Mouse (Mus musculus) thymus, adult 2 months (tissue): ENCODE data around the gene Hdac2.

Experiments used
- CTCF ChIP-seq: fragments of 200-500 bp; IDR thresholded peaks from 2 replicates; pipeline ENCODE4 v1.5.1; 2012; ENCODE audit warnings: mild to moderate bottlenecking, control low read depth, low read length, moderate library complexity, borderline replicate concordance; ENCODE audit not compliant: control insufficient read depth, poor library complexity, insufficient read depth; ENCODE audit errors: extremely low read depth
- POLR2A ChIP-seq: fragments of 200-500 bp; IDR thresholded peaks from 2 replicates; pipeline ENCODE4 v1.6.1; 2012; ENCODE audit warnings: mild to moderate bottlenecking, low read length, control low read depth, moderate library complexity; ENCODE audit not compliant: control insufficient read depth, poor library complexity, insufficient read depth; ENCODE audit errors: extremely low read depth

DNA sequence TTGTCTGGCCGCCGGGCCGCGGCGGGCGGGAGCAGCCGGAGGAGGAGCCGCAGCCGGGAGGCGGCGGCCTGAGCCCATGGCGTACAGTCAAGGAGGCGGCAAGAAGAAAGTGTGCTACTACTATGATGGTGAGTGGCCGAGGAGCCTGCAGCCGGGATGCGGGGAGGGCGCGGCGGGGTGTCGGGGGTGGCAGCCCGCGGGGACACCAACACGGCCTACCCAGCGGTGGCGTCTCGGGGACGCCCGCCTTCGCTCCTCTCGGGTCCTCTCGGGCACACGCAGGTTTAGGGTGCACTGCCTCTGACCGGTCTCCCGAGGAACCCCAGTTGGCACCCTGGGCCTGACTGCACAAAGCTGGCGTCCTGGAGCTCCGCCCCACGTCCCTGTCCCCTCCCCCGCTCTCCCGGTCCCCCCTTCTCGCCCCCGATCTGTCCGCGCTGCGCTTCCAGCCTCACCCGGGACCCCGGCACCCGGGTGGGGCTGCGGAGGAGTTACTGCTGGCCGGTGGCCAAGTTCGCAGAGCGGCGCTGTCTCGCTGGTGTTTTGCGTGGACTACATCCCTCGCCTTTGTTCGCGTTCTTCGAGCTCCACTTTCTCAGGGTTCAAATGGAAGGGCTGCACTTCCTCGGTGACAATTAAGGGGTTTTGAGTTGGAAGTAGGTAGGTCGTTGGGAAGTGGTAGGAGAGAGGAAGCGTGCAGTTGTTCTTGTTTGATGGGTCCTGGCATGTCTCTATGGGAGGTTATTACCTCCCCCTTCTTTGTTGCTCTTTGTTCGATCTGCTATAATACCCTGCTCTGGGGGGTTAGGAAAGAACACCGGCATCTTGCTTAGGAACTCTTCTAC lies 554 bp downstream of the Hdac2 start:
- no peak for TF ChIP-seq POLR2A
- no peak for TF ChIP-seq CTCF
